Mouse (Mus musculus) E14TG2a.4 (cell line): Measurements from ENCODE around the gene Cox7a2l.

Source experiments
- H3K27me3 ChIP-seq: 2 replicates; pipeline ENCODE4 v1.6.1; 2014; ENCODE audit warnings: low read length, control low read depth; ENCODE audit not compliant: insufficient read depth
- H3K36me3 ChIP-seq: 2 replicates; pipeline ENCODE4 v1.6.1; 2014; ENCODE audit warnings: low read length, control low read depth; ENCODE audit not compliant: insufficient read depth
- H3K4me1 ChIP-seq: replicated peaks from 2 replicates; pipeline ENCODE4 v1.6.1; 2014; ENCODE audit warnings: low read depth, low read length, control low read depth
- H3K4me3 ChIP-seq: replicated peaks from 2 replicates; pipeline ENCODE4 v1.5.1; 2014; ENCODE audit warnings: mild to moderate bottlenecking, low read length
- H3K9me3 ChIP-seq: 2 replicates; pipeline ENCODE4 v1.6.1; 2014; ENCODE audit warnings: low read length, control low read depth
- CTCF ChIP-seq: conservative IDR thresholded peaks from 2 replicates; pipeline ENCODE4 v1.5.1; 2014; ENCODE audit warnings: low read length
- NANOG ChIP-seq: IDR thresholded peaks from 2 replicates; pipeline ENCODE4 v1.6.1; 2014; ENCODE audit warnings: borderline replicate concordance, low read length, mixed read lengths
- POU5F1 ChIP-seq: IDR thresholded peaks from 2 replicates; pipeline ENCODE4 v1.6.1; 2014; ENCODE audit warnings: low read length, borderline replicate concordance

Gene Cox7a2l

DNA sequence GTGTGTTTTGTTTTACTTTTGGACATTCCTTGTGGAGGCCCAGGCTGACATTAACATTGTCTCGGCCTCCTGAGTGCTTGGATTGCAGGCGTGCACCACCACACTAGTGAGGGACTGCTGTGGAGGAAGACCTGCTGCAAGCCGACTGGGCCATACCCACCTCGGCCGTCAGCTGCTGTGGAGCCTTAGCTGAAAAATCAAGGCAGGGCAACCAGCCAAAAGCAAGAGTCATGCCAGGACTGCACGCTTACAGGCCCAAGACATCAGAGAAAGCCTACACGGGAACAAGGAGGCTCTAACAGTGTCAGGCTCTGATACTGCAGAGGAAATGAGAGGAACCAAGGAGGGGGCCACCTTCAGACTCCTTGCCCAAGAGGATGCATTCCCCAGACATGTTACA, 35.6 kb downstream of the Cox7a2l start:
- TF ChIP-seq POU5F1 (no peak), NANOG (no peak), CTCF (no peak)
- Histone ChIP-seq H3K4me3 (no peak overlapping the region), H3K9me3 (no peaks in the 10 kb centered on the region), H3K4me1 (peaks cover 23% of the 10 kb centered on the region), H3K36me3 (peaks cover 47% of the 10 kb centered on the region), H3K27me3 (no peaks in the 10 kb centered on the region)

DNA sequence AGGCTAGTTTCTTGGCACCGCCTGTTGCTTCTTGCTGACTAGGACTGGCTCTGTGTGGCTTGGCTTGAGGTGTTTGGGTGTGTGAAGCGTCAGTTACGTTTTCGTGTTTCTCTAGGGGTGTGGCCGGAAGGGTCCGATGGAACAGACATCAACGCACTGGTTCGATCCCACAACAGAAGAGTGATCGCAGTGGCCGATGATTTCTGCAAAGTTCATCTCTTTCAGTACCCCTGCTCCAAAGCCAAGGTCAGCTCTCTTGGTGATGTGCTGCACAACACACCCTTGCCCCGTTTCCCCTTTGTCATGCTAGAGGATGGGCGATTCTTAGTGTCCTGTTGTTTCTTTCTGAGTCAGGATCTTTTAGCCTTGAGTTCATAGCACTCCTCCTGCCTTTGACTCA, 40.0 kb downstream of the Cox7a2l start:
- Histone ChIP-seq H3K36me3 (peaks cover 86% of the 10 kb centered on the region), H3K4me1 (peaks cover 34% of the 10 kb centered on the region), H3K4me3 (peak overlapping the region; percentile 17; the same call in 1 of the 2 replicates), H3K27me3 (no peaks in the 10 kb centered on the region), H3K9me3 (no peaks in the 10 kb centered on the region)
- TF ChIP-seq CTCF (no peak), NANOG (peak; percentile 78)

DNA sequence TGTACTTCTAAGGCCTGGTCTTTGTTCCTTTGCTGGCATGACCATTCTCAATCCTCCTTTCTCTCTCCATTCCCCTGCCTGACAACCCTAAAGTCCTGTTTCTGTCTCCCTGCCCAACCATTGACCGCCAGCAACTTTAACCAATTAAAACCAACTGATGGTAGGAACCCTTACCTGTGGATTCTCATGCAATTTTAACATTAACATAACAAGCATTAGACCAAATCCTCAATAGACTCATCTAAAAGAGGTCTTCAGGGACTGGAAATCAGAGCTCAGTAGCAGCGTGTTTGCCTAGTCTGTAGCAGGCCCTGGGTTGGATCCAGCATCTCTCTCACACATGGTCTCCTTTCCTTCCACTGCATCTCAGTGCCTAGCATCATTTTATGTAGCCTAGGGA, 47.5 kb downstream of the Cox7a2l start:
- Histone ChIP-seq H3K4me1 (peaks cover 46% of the 10 kb centered on the region), H3K9me3 (no peaks in the 10 kb centered on the region), H3K27me3 (no peaks in the 10 kb centered on the region), H3K36me3 (peaks cover 54% of the 10 kb centered on the region), H3K4me3 (no peak overlapping the region; the same call in 1 of the 2 replicates)
- TF ChIP-seq CTCF: no peak
- peak; percentile 26; the same call in 1 of the 2 replicates for TF ChIP-seq NANOG
- TF ChIP-seq POU5F1: peak; percentile 79; the same call in 1 of the 2 replicates

DNA sequence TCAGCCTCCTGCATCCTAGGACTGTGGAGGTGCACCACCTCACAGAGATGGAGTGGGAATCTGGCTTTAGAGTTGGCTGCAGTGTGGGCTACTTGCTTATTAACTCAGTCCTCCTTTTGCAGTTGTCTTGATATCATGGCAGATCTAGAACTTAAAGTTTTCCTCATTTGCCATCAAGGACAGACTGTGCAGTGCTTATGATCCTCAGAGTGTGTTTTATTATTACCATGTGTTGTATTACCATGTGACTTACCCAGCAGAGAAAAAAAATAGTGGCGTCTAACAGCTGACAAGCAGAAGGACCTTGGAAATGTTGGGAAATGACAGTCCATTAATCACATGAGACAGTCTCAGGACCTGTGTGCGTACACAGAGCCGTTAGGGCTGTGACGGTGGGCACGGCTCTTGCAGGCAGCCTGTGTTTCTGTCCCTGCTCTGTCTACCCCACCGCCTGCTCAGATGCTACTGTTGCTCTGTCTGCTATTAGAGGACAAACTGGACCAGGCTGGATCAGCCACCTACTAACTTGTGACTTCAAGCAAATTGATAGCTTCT, 50.4 kb downstream of the Cox7a2l start:
- Histone ChIP-seq H3K36me3 (peaks cover 52% of the 10 kb centered on the region), H3K4me3 (no peak overlapping the region), H3K9me3 (no peaks in the 10 kb centered on the region), H3K27me3 (no peaks in the 10 kb centered on the region), H3K4me1 (peaks cover 46% of the 10 kb centered on the region)
- TF ChIP-seq CTCF: no peak

DNA sequence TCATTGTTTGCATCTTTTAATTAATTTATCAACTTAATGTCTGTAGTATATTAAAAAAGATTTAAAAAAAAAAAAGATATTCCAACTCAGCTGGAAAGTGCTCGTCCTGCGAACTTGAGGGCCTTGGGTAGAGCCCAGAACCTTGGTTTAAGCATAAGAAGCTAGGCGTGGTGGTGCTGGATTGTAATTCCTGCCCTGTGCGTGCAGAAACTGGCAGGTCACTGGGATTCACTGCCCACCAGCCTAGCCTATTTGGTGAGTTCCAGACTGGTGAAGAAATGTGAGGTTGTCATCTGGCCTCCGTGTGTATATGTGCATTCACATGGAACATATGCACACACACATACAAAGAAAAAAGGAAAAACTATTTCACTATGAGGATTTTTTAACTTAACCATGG, 51.2 kb downstream of the Cox7a2l start:
- H3K4me3 ChIP-seq: no peak overlapping the region
- TF ChIP-seq CTCF (no peak), POU5F1 (no peak), NANOG (no peak)
- no peaks in the 10 kb centered on the region for H3K9me3 ChIP-seq

DNA sequence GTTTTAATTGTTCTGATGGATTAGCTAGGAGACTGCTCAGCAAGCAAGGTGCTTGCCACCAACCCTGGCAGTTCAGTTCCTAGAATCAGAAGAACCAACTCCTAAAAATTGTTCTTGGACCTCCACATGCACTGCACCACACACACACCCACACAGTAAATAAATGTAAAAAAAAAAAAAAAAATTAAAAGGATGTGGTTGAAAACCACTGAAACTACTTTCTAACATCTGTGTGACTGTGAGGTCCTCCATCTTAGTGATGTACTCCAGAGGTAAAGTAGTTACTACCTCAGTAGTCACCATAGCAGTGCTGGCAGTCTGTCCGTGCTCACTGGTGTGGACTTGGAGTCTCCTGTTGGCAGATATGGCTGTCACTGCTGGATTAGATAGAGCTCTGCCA, 59.9 kb downstream of the Cox7a2l start:
- Histone ChIP-seq H3K4me1 (no peaks in the 10 kb centered on the region), H3K4me3 (no peak overlapping the region), H3K36me3 (peaks cover 96% of the 10 kb centered on the region), H3K9me3 (no peaks in the 10 kb centered on the region), H3K27me3 (no peaks in the 10 kb centered on the region)
- TF ChIP-seq NANOG (no peak), POU5F1 (no peak), CTCF (no peak)

More for the DNA sequence above, 51.2 kb downstream of the Cox7a2l start:
- Histone ChIP-seq H3K36me3 (peaks cover 52% of the 10 kb centered on the region), H3K27me3 (no peaks in the 10 kb centered on the region), H3K4me1 (peaks cover 46% of the 10 kb centered on the region)

DNA sequence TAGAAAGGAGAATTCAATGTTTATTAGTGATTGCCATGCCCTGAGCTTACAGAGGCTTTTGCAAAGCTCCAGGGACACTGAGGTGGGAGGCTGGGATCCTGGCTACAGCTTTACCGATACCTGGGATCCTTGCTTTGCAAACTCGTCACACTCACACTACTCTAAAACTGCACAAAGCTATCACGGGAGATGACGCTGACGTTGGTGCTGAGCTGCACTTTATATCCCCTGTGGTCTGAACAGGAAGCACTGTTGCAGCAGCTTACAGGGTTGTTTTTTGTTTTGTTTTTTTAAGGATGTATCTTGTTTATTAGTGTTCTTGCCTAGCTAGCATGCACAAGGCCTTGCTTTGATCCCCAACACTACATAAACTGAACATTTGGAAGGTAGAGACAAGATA, 63.5 kb downstream of the Cox7a2l start:
- Histone ChIP-seq H3K27me3 (no peaks in the 10 kb centered on the region), H3K9me3 (no peaks in the 10 kb centered on the region), H3K36me3 (peaks cover 97% of the 10 kb centered on the region), H3K4me3 (no peak overlapping the region), H3K4me1 (no peaks in the 10 kb centered on the region)
- TF ChIP-seq CTCF: no peak
- TF ChIP-seq NANOG: no peak
- TF ChIP-seq POU5F1: no peak

DNA sequence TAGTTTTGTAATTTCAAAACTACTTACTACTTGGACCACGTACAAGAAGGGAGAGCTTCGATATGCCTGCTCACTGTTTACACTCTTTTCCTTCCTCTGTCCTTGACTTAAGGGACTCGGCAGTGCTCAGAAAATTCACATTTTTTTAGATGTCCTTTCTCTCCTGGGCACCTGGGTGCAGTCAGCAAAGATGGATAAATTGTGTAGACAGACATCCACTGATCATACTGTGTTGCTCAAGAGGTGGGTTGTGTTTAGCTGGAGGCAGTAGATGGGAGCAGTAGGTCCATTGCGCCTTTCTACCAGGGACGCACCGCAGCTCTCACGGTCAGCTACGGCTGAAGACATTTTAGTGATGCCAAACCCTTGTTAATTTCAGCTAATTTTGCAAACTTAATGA, 64.7 kb downstream of the Cox7a2l start:
- no peaks in the 10 kb centered on the region for H3K4me1 ChIP-seq
- no peak overlapping the region for H3K4me3 ChIP-seq
- no peaks in the 10 kb centered on the region for H3K9me3 ChIP-seq
- H3K36me3 ChIP-seq: peaks cover 94% of the 10 kb centered on the region
- H3K27me3 ChIP-seq: no peaks in the 10 kb centered on the region
- no peak for TF ChIP-seq NANOG
- no peak for TF ChIP-seq CTCF
- TF ChIP-seq POU5F1: no peak
